Mouse (Mus musculus) kidney, postnatal 0 days (tissue): Measurements from ENCODE around the gene Tnip3. TPM values are rescaled to one million over a fixed set of nuclear protein-coding genes. Genes with fewer than 3 reads are reported as not detected.

Experiments used
- ATAC-seq: fragments of 200-750 bp; cut with Nextera tagmentation; replicated peaks from 2 replicates; pipeline ENCODE4 v1.8.0; 2017; ENCODE audit warnings: low read depth, moderate number of reproducible peaks, moderate TSS enrichment, moderate library complexity; ENCODE audit not compliant: low FRiP score
- DNase-seq: peaks from one replicate; pipeline ENCODE4 v3.0.0-alpha.2; 2016; ENCODE audit warnings: low spot score
- H3K27ac ChIP-seq: fragments of 300-500 bp; sonication (generic); 2 replicates; pipeline ENCODE4 v1.5.1; 2014; ENCODE audit warnings: mild to moderate bottlenecking
- H3K27me3 ChIP-seq: fragments of 300-500 bp; sonication (generic); 2 replicates; pipeline ENCODE4 v1.6.1; 2014; ENCODE audit warnings: low read length, mixed read lengths; ENCODE audit not compliant: insufficient read depth
- H3K36me3 ChIP-seq: fragments of 300-500 bp; sonication (generic); 2 replicates; pipeline ENCODE4 v1.6.1; 2014; ENCODE audit warnings: low read length, mixed read lengths; ENCODE audit not compliant: insufficient read depth
- H3K4me1 ChIP-seq: fragments of 300-500 bp; sonication (generic); replicated peaks from 2 replicates; pipeline ENCODE4 v1.6.1; 2014; ENCODE audit warnings: antibody characterized with exemption, low read length, mixed read lengths; ENCODE audit not compliant: insufficient read depth
- H3K4me2 ChIP-seq: fragments of 300-500 bp; sonication (generic); 2 replicates; pipeline ENCODE4 v1.6.1; 2014; ENCODE audit warnings: mild to moderate bottlenecking, low read length, moderate library complexity, mixed read lengths
- H3K4me3 ChIP-seq: fragments of 300-500 bp; sonication (generic); replicated peaks from 2 replicates; pipeline ENCODE4 v1.5.1; 2014; ENCODE audit warnings: low read depth, low read length
- H3K9ac ChIP-seq: fragments of 300-500 bp; sonication (generic); 2 replicates; pipeline ENCODE4 v1.6.1; 2014; ENCODE audit warnings: low read depth, low read length
- H3K9me3 ChIP-seq: fragments of 300-500 bp; sonication (generic); replicated peaks from 2 replicates; pipeline ENCODE4 v1.6.1; 2016; ENCODE audit warnings: low read length, inconsistent platforms, mixed read lengths
- CTCF ChIP-seq: IDR thresholded peaks from 2 replicates; pipeline ENCODE4 v1.5.1; 2016; ENCODE audit warnings: antibody characterized with exemption, low read depth, mild to moderate bottlenecking, moderate library complexity
- WGBS: fragments of 180-500 bp; shearing (Covaris S2); extraction: QIAGEN DNeasy Blood & Tissue Kit; methylation state at CpG from one replicate; pipeline ENCODE4 v1.1.7; 2014; 5-methylcytosine and 5-hydroxymethylcytosine counted together
- polyA plus RNA-seq: library from polyadenylated mRNA; unstranded; fragments of >200 nt; fragmentation: Nextera tagmentation; extraction: Ambion mirVana; gene quantifications from 2 replicates; pipeline ENCODE4 v1.2.1, GENCODE M21; 2015

The Tnip3 gene
- polyA plus RNA-seq, 1 experiment from 2014 or later: 0.16 TPM

DNA sequence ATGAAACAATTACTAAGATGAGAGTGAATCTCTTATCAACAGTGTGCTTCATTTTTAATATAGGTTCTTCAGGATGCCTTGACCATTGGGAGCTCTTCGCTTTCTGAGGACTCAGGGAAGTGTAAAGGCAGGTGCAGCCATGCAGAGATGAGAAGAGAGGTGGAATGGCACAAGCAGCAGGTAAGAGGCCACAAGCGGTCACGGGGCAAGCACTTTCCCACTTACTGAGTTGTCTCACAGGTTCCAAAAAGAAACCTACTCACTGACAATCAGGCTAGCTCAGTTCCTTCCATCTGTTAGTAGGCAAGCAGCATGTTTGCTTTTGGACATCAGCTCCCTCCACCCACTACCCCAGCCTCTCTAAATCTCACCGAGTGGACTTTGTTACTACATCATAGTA lies 80.7 kb downstream of the Tnip3 start:
- Histone ChIP-seq H3K27me3 (no peaks in the 10 kb centered on the region), H3K4me2 (no peak overlapping the region), H3K4me3 (no peak overlapping the region), H3K9me3 (no peaks in the 10 kb centered on the region), H3K9ac (no peak overlapping the region), H3K27ac (no peak overlapping the region), H3K4me1 (no peaks in the 10 kb centered on the region), H3K36me3 (no peaks in the 10 kb centered on the region)
- DNase-seq (no peak), ATAC-seq (no peak)
- TF ChIP-seq CTCF: no peak
- WGBS: 79% methylated on average over 4 of the region's 4 CpGs

DNA sequence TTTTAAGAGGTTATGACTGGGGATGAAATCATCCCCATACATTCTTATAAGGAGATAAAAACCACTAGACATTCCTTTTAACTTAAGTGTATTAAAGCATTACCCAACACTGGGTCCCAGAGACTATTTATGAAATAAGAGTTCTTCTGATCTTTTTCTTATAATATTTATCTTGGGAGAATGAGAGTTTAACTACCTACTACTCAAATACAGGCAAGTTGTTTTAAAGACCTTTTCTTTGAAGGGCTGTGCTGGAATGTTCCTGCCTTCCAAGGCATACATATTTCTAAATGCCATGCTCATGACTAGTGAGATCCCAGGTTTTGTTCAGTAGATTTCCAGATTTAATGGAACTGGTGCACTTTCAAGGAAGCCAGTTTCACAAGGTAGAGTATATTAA lies 81.8 kb downstream of the Tnip3 start:
- no peak overlapping the region for H3K27ac ChIP-seq
- H3K4me2 ChIP-seq: no peak overlapping the region
- no peak overlapping the region for H3K9ac ChIP-seq
- no peaks in the 10 kb centered on the region for H3K4me1 ChIP-seq
- no peak for DNase-seq
- no peak overlapping the region for H3K4me3 ChIP-seq
- H3K9me3 ChIP-seq: no peaks in the 10 kb centered on the region
- no peaks in the 10 kb centered on the region for H3K27me3 ChIP-seq
- H3K36me3 ChIP-seq: no peaks in the 10 kb centered on the region
- ATAC-seq: no peak
- TF ChIP-seq CTCF: no peak

DNA sequence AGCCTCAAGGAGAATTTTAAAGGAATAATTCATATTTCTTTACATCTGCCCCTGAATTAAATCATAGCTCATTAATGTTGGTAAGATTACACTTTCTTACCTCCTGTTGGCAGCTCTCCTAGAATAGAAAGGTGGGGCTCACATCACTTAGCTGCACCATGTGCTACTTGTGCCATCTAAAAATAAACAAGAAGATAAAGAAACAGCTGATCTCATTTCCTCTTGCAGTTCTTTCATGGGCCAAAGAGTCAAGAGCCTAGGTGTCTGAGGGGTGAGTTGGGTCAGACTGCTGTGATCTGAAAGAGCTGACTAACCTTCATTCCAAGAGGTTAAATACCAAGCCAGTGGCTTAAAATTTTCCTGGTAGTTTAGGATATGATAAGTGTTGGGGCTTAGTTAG lies 86.7 kb downstream of the Tnip3 start:
- no peak for DNase-seq
- H3K27ac ChIP-seq: no peak overlapping the region
- no peaks in the 10 kb centered on the region for H3K27me3 ChIP-seq
- H3K36me3 ChIP-seq: no peaks in the 10 kb centered on the region
- H3K4me2 ChIP-seq: no peak overlapping the region
- H3K9ac ChIP-seq: no peak overlapping the region
- H3K9me3 ChIP-seq: no peaks in the 10 kb centered on the region
- H3K4me3 ChIP-seq: no peak overlapping the region
- ATAC-seq: no peak
- H3K4me1 ChIP-seq: no peaks in the 10 kb centered on the region
- TF ChIP-seq CTCF: no peak

DNA sequence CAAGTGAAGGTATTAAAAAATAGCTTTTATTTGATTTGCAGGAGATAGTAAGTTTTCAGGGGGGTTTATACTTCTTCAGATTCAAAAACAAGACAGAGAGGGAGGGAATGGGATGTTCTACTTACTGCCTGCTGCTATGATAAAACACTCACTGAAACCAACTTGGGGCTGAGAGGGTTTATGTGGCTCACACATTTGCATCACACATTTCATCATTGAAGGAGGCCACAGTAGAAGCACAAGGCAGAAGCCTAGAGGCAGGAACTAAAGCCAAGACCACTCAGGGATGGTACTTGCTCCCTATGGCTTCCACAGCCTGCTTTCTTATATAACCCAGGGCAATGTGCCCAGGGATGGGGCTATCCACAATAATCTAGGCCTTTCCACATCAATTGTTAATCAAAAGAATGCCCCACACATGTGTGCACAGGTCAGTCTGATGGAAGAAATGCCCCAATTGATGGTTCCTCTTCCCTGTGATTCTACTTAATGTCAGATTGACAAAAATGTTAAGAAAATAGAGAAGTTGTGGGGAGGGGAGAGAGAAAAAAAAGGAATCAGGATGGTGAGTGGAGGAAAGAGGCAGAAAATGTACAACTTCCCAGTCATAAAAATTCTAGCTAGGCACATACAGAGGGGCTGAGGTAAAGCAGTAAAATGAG lies 88.9 kb downstream of the Tnip3 start:
- Histone ChIP-seq H3K27me3 (no peaks in the 10 kb centered on the region), H3K36me3 (no peaks in the 10 kb centered on the region), H3K4me3 (no peak overlapping the region), H3K9ac (no peak overlapping the region), H3K4me2 (no peak overlapping the region), H3K27ac (no peak overlapping the region), H3K9me3 (no peaks in the 10 kb centered on the region), H3K4me1 (no peaks in the 10 kb centered on the region)
- DNase-seq (no peak), ATAC-seq (no peak)
- TF ChIP-seq CTCF: no peak

DNA sequence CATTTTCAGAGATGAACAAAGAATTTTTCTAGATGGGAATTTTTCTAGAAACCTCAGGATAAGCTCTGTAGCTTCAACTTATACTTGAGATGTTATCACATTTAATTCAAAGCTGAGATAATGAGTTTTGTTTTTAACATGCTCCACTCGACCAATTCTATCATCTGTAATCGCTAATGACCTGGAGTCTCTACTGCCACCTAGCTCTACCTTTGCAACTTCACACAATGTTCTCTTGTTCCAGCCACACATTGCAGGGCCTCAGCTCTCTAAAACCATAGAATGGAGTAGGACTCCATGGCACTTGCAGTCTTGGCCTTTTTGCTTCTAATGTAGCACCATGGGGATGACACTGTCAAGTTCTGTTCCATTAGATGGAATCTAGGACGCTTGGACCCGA lies 90.5 kb downstream of the Tnip3 start:
- Histone ChIP-seq H3K36me3 (no peaks in the 10 kb centered on the region), H3K9me3 (no peaks in the 10 kb centered on the region), H3K27me3 (no peaks in the 10 kb centered on the region), H3K9ac (no peak overlapping the region), H3K27ac (no peak overlapping the region), H3K4me3 (no peak overlapping the region), H3K4me2 (no peak overlapping the region), H3K4me1 (no peaks in the 10 kb centered on the region)
- WGBS: 73% methylated on average over 4 of the region's 4 CpGs
- no peak for ATAC-seq
- TF ChIP-seq CTCF: peak; percentile 8; the same call in 1 of the 2 replicates
- DNase-seq: no peak

DNA sequence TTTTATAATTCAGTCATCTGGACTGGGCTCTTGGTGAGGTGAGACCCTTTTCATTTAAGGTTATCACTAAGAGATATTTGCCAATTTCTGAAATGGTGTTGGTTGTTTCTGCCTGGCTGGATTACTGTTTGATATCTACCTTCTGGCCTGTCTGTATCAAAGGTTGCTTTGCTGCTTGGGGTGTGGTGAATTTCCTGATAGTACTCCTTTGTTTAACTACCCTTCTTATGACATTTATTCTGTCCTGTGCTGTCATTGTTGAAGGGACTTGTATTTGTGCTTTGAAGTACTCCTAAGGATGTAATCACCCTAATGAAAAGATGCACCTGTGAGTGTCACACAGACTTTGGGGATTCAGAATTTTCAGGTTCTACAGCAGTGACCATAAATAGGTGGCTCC lies 96.1 kb downstream of the Tnip3 start:
- no peak for ATAC-seq
- Histone ChIP-seq H3K4me1 (no peaks in the 10 kb centered on the region), H3K9ac (no peak overlapping the region), H3K4me2 (no peak overlapping the region), H3K36me3 (no peaks in the 10 kb centered on the region), H3K27me3 (no peaks in the 10 kb centered on the region), H3K9me3 (no peaks in the 10 kb centered on the region), H3K4me3 (no peak overlapping the region), H3K27ac (no peak overlapping the region)
- no peak for TF ChIP-seq CTCF
- no peak for DNase-seq
